Mouse (Mus musculus): Measurements from ENCODE around the gene Ltbp4.

- TF ChIP-seq POLR2A (IDR thresholded peaks at IDR 0.05; ENCODE audit: extremely low read depth, insufficient read depth, low read length), result no peak
- peak; percentile 94 for TF ChIP-seq CTCF (IDR thresholded peaks at IDR 0.05; ENCODE audit: extremely low read depth, insufficient read depth, low read length)
These were observed 35.3 kb downstream of the Ltbp4 start for GRCm38 (mm10) chr7:27302172-27302571.
